Mouse (Mus musculus): ENCODE results near the gene Sik3. TPM values are rescaled to one million over a fixed set of nuclear protein-coding genes. Genes with fewer than 3 reads are reported as not detected.

Sik3 gene
- polyA plus RNA-seq, 1 experiment = 41.0 TPM

- TF ChIP-seq GATA1 (IDR thresholded peaks at IDR 0.05; ENCODE audit: low read length) = no peak
Observed at GRCm38 (mm10) chr9:46228491-46228890, 215.9 kb downstream of the Sik3 start, which contains the start of gene Apoa1. Apoa1 (plus strand) TSS chr9:46228580.

GRCm38 (mm10) chr9:46229573-46230449 is 217.2 kb downstream of the Sik3 start:
- TF ChIP-seq GATA1 (IDR thresholded peaks at IDR 0.05; ENCODE audit: low read length) = no peak

GRCm38 (mm10) chr9:46230450-46230975 is 217.9 kb downstream of the Sik3 start:
- TF ChIP-seq GATA1 (IDR thresholded peaks at IDR 0.05; ENCODE audit: low read length) = no peak

- no peak for TF ChIP-seq GATA1 (IDR thresholded peaks at IDR 0.05; ENCODE audit: low read length)
Observed at GRCm38 (mm10) chr9:46235196-46235595, 222.6 kb downstream of the Sik3 start.

GRCm38 (mm10) chr9:46235596-46235648 is 222.8 kb downstream of the Sik3 start, which contains the start of gene Apoc3:
Apoc3 (minus strand) TSS chr9:46235636.
- no peak for TF ChIP-seq GATA1 (IDR thresholded peaks at IDR 0.05; ENCODE audit: low read length)

GRCm38 (mm10) chr9:46235649-46236048 is 223.0 kb downstream of the Sik3 start:
- no peak for TF ChIP-seq GATA1 (IDR thresholded peaks at IDR 0.05; ENCODE audit: low read length)

- TF ChIP-seq GATA1 (IDR thresholded peaks at IDR 0.05; ENCODE audit: low read length) = no peak
Observed at GRCm38 (mm10) chr9:46238850-46239249, 226.2 kb downstream of the Sik3 start.

GRCm38 (mm10) chr9:46240526-46241153 is 228.0 kb downstream of the Sik3 start, which contains the start of gene Apoa4:
Apoa4 (plus strand) TSS chr9:46240696.
- no peak for TF ChIP-seq GATA1 (IDR thresholded peaks at IDR 0.05; ENCODE audit: low read length)

- no peak for TF ChIP-seq GATA1 (IDR thresholded peaks at IDR 0.05; ENCODE audit: low read length)
Observed at GRCm38 (mm10) chr9:46241818-46242217, 229.2 kb downstream of the Sik3 start.

GRCm38 (mm10) chr9:46243122-46243521 is 230.5 kb downstream of the Sik3 start:
- no peak for TF ChIP-seq GATA1 (IDR thresholded peaks at IDR 0.05; ENCODE audit: low read length)

- TF ChIP-seq GATA1 (IDR thresholded peaks at IDR 0.05; ENCODE audit: low read length) = no peak
Observed at GRCm38 (mm10) chr9:46243584-46243983, 231.0 kb downstream of the Sik3 start.

- TF ChIP-seq GATA1 (IDR thresholded peaks at IDR 0.05; ENCODE audit: low read length) = no peak
Observed at GRCm38 (mm10) chr9:46246752-46247324, 234.2 kb downstream of the Sik3 start.

GRCm38 (mm10) chr9:46256177-46256576 is 243.6 kb downstream of the Sik3 start:
- TF ChIP-seq GATA1 (IDR thresholded peaks at IDR 0.05; ENCODE audit: low read length) = no peak

GRCm38 (mm10) chr9:46256658-46257385 is 244.2 kb downstream of the Sik3 start:
- no peak for TF ChIP-seq GATA1 (IDR thresholded peaks at IDR 0.05; ENCODE audit: low read length)

GRCm38 (mm10) chr9:46257546-46257945 is 244.9 kb downstream of the Sik3 start:
- TF ChIP-seq GATA1 (IDR thresholded peaks at IDR 0.05; ENCODE audit: low read length) = no peak

GRCm38 (mm10) chr9:46259111-46259510 is 246.5 kb downstream of the Sik3 start:
- TF ChIP-seq GATA1 (IDR thresholded peaks at IDR 0.05; ENCODE audit: low read length) = no peak
